Mouse (Mus musculus) spleen, adult 2 months (tissue): ENCODE measurements around the gene Pcdh15.

Experiments
- CTCF ChIP-seq: fragments of 200-500 bp; IDR thresholded peaks from 2 replicates; pipeline ENCODE4 v1.5.1; 2011; ENCODE audit warnings: mild to moderate bottlenecking, inconsistent platforms; ENCODE audit not compliant: insufficient read depth, insufficient read length, insufficient replicate concordance; ENCODE audit errors: extremely low read depth
- POLR2A ChIP-seq: fragments of 200-500 bp; IDR thresholded peaks from 2 replicates; pipeline ENCODE4 v1.6.1; 2011; ENCODE audit warnings: low read depth, low read length, inconsistent platforms

DNA sequence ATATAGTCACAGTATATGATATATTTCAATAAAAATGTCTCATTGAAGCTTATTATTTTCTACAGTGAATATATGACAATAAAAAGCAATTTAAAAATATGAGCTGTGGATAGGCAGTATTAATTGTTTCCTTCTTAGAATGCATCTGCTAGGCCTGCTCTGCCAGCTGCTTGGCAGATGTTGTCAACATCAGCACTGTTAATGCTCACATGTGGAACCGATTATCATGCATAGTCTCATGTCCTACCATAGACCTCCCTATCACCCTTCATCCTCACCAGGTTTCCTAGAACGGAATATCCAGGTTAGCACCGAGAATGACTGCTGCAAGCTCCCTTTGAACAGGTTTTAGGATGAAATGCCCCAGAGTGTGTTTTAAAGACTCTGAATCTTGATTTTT lies 420.3 kb downstream of the Pcdh15 start:
- TF ChIP-seq CTCF (no peak), POLR2A (no peak)
